Mouse (Mus musculus): ENCODE results near the gene Zdhhc14. TPM values are rescaled to one million over a fixed set of nuclear protein-coding genes. Genes with fewer than 3 reads are reported as not detected.

Zdhhc14 gene
- polyA plus RNA-seq, 1 experiment, result 6.7 TPM

GRCm38 (mm10) chr17:5733400-5733799 lies 241.0 kb downstream of the Zdhhc14 start:
- Histone ChIP-seq H3K4me1 (ENCODE audit: control insufficient read depth) (no peaks in the 10 kb centered on the region), H3K9me3 (ENCODE audit: control insufficient read depth, low read length) (no peaks in the 10 kb centered on the region), H3K36me3 (ENCODE audit: control insufficient read depth) (peaks cover 94% of the 10 kb centered on the region), H3K27me3 (ENCODE audit: control insufficient read depth) (no peaks in the 10 kb centered on the region), H3K4me3 (replicated peaks) (no peak overlapping the region)
- no peak for TF ChIP-seq TAL1 (IDR thresholded peaks at IDR 0.05; ENCODE audit: low read length)

GRCm38 (mm10) chr17:5741061-5741460 lies 248.7 kb downstream of the Zdhhc14 start:
- H3K27me3 ChIP-seq (ENCODE audit: control insufficient read depth), result no peaks in the 10 kb centered on the region
- no peaks in the 10 kb centered on the region for H3K9me3 ChIP-seq (ENCODE audit: control insufficient read depth, low read length)
- H3K36me3 ChIP-seq (ENCODE audit: control insufficient read depth), result peaks cover 78% of the 10 kb centered on the region
- no peaks in the 10 kb centered on the region for H3K4me1 ChIP-seq (ENCODE audit: control insufficient read depth)
- H3K4me3 ChIP-seq (replicated peaks), result no peak overlapping the region
- TF ChIP-seq TAL1 (IDR thresholded peaks at IDR 0.05; ENCODE audit: low read length), result no peak
- no peak for TF ChIP-seq GATA1 (IDR thresholded peaks at IDR 0.05; ENCODE audit: low read length)

- TF ChIP-seq TAL1 (IDR thresholded peaks at IDR 0.05; ENCODE audit: low read length), result no peak
- TF ChIP-seq GATA1 (IDR thresholded peaks at IDR 0.05; ENCODE audit: low read length), result no peak
- Histone ChIP-seq H3K9me3 (ENCODE audit: control insufficient read depth, low read length) (no peaks in the 10 kb centered on the region; the same call in 1 of the 2 replicates), H3K27me3 (ENCODE audit: control insufficient read depth) (no peaks in the 10 kb centered on the region), H3K4me3 (replicated peaks) (no peak overlapping the region), H3K4me1 (ENCODE audit: control insufficient read depth) (no peaks in the 10 kb centered on the region; the same call in 1 of the 2 replicates), H3K36me3 (ENCODE audit: control insufficient read depth) (peaks cover 60% of the 10 kb centered on the region)
Observed at GRCm38 (mm10) chr17:5744016-5744415, 251.7 kb downstream of the Zdhhc14 start.

GRCm38 (mm10) chr17:5746378-5746777 lies 254.0 kb downstream of the Zdhhc14 start:
- H3K27me3 ChIP-seq (ENCODE audit: control insufficient read depth), result no peaks in the 10 kb centered on the region
- no peaks in the 10 kb centered on the region; the same call in 1 of the 2 replicates for H3K9me3 ChIP-seq (ENCODE audit: control insufficient read depth, low read length)
- no peak for TF ChIP-seq GATA1 (IDR thresholded peaks at IDR 0.05; ENCODE audit: low read length)
- TF ChIP-seq TAL1 (IDR thresholded peaks at IDR 0.05; ENCODE audit: low read length), result no peak
- H3K4me3 ChIP-seq (replicated peaks), result no peak overlapping the region
- no peaks in the 10 kb centered on the region; the same call in 1 of the 2 replicates for H3K4me1 ChIP-seq (ENCODE audit: control insufficient read depth)
- peaks cover 47% of the 10 kb centered on the region for H3K36me3 ChIP-seq (ENCODE audit: control insufficient read depth)

GRCm38 (mm10) chr17:5747539-5748500 lies 255.5 kb downstream of the Zdhhc14 start:
- TF ChIP-seq TAL1 (IDR thresholded peaks at IDR 0.05; ENCODE audit: low read length) (no peak), GATA1 (IDR thresholded peaks at IDR 0.05; ENCODE audit: low read length) (no peak)
- H3K27me3 ChIP-seq (ENCODE audit: control insufficient read depth), result no peaks in the 10 kb centered on the region
- H3K4me1 ChIP-seq (ENCODE audit: control insufficient read depth), result peaks cover 2% of the 10 kb centered on the region
- H3K4me3 ChIP-seq (replicated peaks), result no peak overlapping the region
- peaks cover 40% of the 10 kb centered on the region for H3K36me3 ChIP-seq (ENCODE audit: control insufficient read depth)
- no peaks in the 10 kb centered on the region; the same call in 1 of the 2 replicates for H3K9me3 ChIP-seq (ENCODE audit: control insufficient read depth, low read length)

- TF ChIP-seq TAL1 (IDR thresholded peaks at IDR 0.05; ENCODE audit: low read length) (no peak), GATA1 (IDR thresholded peaks at IDR 0.05; ENCODE audit: low read length) (no peak)
- Histone ChIP-seq H3K4me1 (ENCODE audit: control insufficient read depth) (peaks cover 4% of the 10 kb centered on the region), H3K27me3 (ENCODE audit: control insufficient read depth) (no peaks in the 10 kb centered on the region), H3K36me3 (ENCODE audit: control insufficient read depth) (peaks cover 42% of the 10 kb centered on the region), H3K4me3 (replicated peaks) (no peak overlapping the region), H3K9me3 (ENCODE audit: control insufficient read depth, low read length) (no peaks in the 10 kb centered on the region; the same call in 1 of the 2 replicates)
Observed at GRCm38 (mm10) chr17:5748501-5748894, 256.1 kb downstream of the Zdhhc14 start.

GRCm38 (mm10) chr17:5750278-5750677 lies 257.9 kb downstream of the Zdhhc14 start:
- Histone ChIP-seq H3K9me3 (ENCODE audit: control insufficient read depth, low read length) (no peaks in the 10 kb centered on the region; the same call in 1 of the 2 replicates), H3K4me1 (ENCODE audit: control insufficient read depth) (peaks cover 4% of the 10 kb centered on the region), H3K4me3 (replicated peaks) (no peak overlapping the region), H3K27me3 (ENCODE audit: control insufficient read depth) (no peaks in the 10 kb centered on the region), H3K36me3 (ENCODE audit: control insufficient read depth) (peaks cover 44% of the 10 kb centered on the region)
- no peak for TF ChIP-seq GATA1 (IDR thresholded peaks at IDR 0.05; ENCODE audit: low read length)
- no peak for TF ChIP-seq TAL1 (IDR thresholded peaks at IDR 0.05; ENCODE audit: low read length)

- H3K27me3 ChIP-seq (ENCODE audit: control insufficient read depth), result no peaks in the 10 kb centered on the region
- H3K9me3 ChIP-seq (ENCODE audit: control insufficient read depth, low read length), result no peaks in the 10 kb centered on the region; the same call in 1 of the 2 replicates
- H3K4me1 ChIP-seq (ENCODE audit: control insufficient read depth), result peaks cover 4% of the 10 kb centered on the region
- H3K36me3 ChIP-seq (ENCODE audit: control insufficient read depth), result peaks cover 38% of the 10 kb centered on the region
- no peak overlapping the region for H3K4me3 ChIP-seq (replicated peaks)
- TF ChIP-seq TAL1 (IDR thresholded peaks at IDR 0.05; ENCODE audit: low read length) (no peak), GATA1 (IDR thresholded peaks at IDR 0.05; ENCODE audit: low read length) (no peak)
Observed at GRCm38 (mm10) chr17:5751066-5751465, 258.7 kb downstream of the Zdhhc14 start.

GRCm38 (mm10) chr17:5752322-5752715 lies 260.0 kb downstream of the Zdhhc14 start:
- Histone ChIP-seq H3K36me3 (ENCODE audit: control insufficient read depth) (peaks cover 35% of the 10 kb centered on the region), H3K9me3 (ENCODE audit: control insufficient read depth, low read length) (no peaks in the 10 kb centered on the region; the same call in 1 of the 2 replicates), H3K27me3 (ENCODE audit: control insufficient read depth) (no peaks in the 10 kb centered on the region), H3K4me3 (replicated peaks) (no peak overlapping the region), H3K4me1 (ENCODE audit: control insufficient read depth) (peaks cover 4% of the 10 kb centered on the region)
- no peak for TF ChIP-seq GATA1 (IDR thresholded peaks at IDR 0.05; ENCODE audit: low read length)
- TF ChIP-seq TAL1 (IDR thresholded peaks at IDR 0.05; ENCODE audit: low read length), result no peak
